Mouse (Mus musculus): ENCODE measurements around the gene Borcs7.

GRCm38 (mm10) chr19:46744681-46745080 lies 55.0 kb downstream of the Borcs7 start:
- TF ChIP-seq TAL1 (IDR thresholded peaks at IDR 0.05; ENCODE audit: low read length) (no peak), GATA1 (IDR thresholded peaks at IDR 0.05; ENCODE audit: low read length) (no peak)
